Mouse (Mus musculus) heart, postnatal 0 days (tissue): ENCODE measurements around the gene Tmprss11e. TPM values are rescaled to one million over a fixed set of nuclear protein-coding genes. Genes with fewer than 3 reads are reported as not detected.

Experiments
- ATAC-seq: fragments of 200-750 bp; cut with Nextera tagmentation; 2 replicates; pipeline ENCODE4 v1.8.0; 2017; ENCODE audit warnings: low read depth, moderate number of reproducible peaks, moderate library complexity; ENCODE audit not compliant: insufficient read depth
- DNase-seq: peaks from one replicate; pipeline ENCODE4 v3.0.0-alpha.2; 2016; ENCODE audit warnings: low spot score
- H3K27ac ChIP-seq: fragments of 300-500 bp; sonication (generic); 2 replicates; pipeline ENCODE4 v1.5.1; 2014; ENCODE audit warnings: low read depth, mild to moderate bottlenecking
- H3K27me3 ChIP-seq: fragments of 300-500 bp; sonication (generic); 2 replicates; pipeline ENCODE4 v1.6.1; 2014; ENCODE audit warnings: low read length, mixed read lengths; ENCODE audit not compliant: control insufficient read depth, insufficient read depth
- H3K36me3 ChIP-seq: fragments of 300-500 bp; sonication (generic); replicated peaks from 2 replicates; pipeline ENCODE4 v1.6.1; 2014; ENCODE audit warnings: low read length, mixed read lengths; ENCODE audit not compliant: control insufficient read depth, insufficient read depth
- H3K4me1 ChIP-seq: fragments of 300-500 bp; sonication (generic); 2 replicates; pipeline ENCODE4 v1.6.1; 2014; ENCODE audit warnings: antibody characterized with exemption; ENCODE audit not compliant: control insufficient read depth, insufficient read depth
- H3K4me2 ChIP-seq: fragments of 300-500 bp; sonication (generic); 2 replicates; pipeline ENCODE4 v1.6.1; 2014; ENCODE audit warnings: low read depth, mild to moderate bottlenecking, low read length, moderate library complexity
- H3K4me3 ChIP-seq: fragments of 300-500 bp; sonication (generic); 2 replicates; pipeline ENCODE4 v1.5.1; 2014; ENCODE audit warnings: low read depth, low read length
- H3K9ac ChIP-seq: fragments of 300-500 bp; sonication (generic); replicated peaks from 2 replicates; pipeline ENCODE4 v1.6.1; 2014; ENCODE audit warnings: low read depth, low read length, mixed read lengths
- H3K9me3 ChIP-seq: fragments of 300-500 bp; sonication (generic); replicated peaks from 2 replicates; pipeline ENCODE4 v1.6.1; 2016; ENCODE audit warnings: low read length; ENCODE audit not compliant: control insufficient read depth
- CTCF ChIP-seq: IDR thresholded peaks from 2 replicates; pipeline ENCODE4 v1.5.1; 2016; ENCODE audit warnings: antibody characterized with exemption, control low read depth, low read depth
- EP300 ChIP-seq: IDR thresholded peaks from 2 replicates; pipeline ENCODE4 v1.6.1; 2016; ENCODE audit warnings: antibody characterized with exemption, low read depth
- WGBS: fragments of 180-500 bp; shearing (Covaris S2); extraction: QIAGEN DNeasy Blood & Tissue Kit; methylation state at CpG from one replicate; pipeline ENCODE4 v1.1.7; 2014; 5-methylcytosine and 5-hydroxymethylcytosine counted together
- polyA plus RNA-seq: library from polyadenylated mRNA; unstranded; fragments of >200 nt; fragmentation: Nextera tagmentation; extraction: Ambion mirVana; gene quantifications from 2 replicates; pipeline ENCODE4 v1.2.1, GENCODE M21; 2015
- total RNA-seq: library from RNA; depleted of rRNA; stranded (reverse); fragments of >200 nt; gene quantifications from 2 replicates; pipeline ENCODE4 v1.2.3, GENCODE M21; 2014; ENCODE audit warnings: low replicate concordance; rRNA removed

The Tmprss11e gene
- total and polyA plus RNA-seq, 2 experiments from 2014 or later, result 0.08 TPM; not detected in 1

GRCm38 (mm10) chr5:86722820-86723460 lies 22.7 kb downstream of the Tmprss11e start:
- 39% methylated on average over 2 of the region's 2 CpGs for WGBS
- Histone ChIP-seq H3K27me3 (no peaks in the 10 kb centered on the region), H3K4me1 (no peaks in the 10 kb centered on the region), H3K9ac (no peak overlapping the region), H3K27ac (no peak overlapping the region), H3K36me3 (no peaks in the 10 kb centered on the region), H3K4me3 (no peak overlapping the region), H3K4me2 (no peak overlapping the region), H3K9me3 (no peaks in the 10 kb centered on the region)
- ATAC-seq (no peak), DNase-seq (no peak)
- TF ChIP-seq CTCF (no peak), EP300 (no peak)

GRCm38 (mm10) chr5:86714967-86715366 lies 30.6 kb downstream of the Tmprss11e start:
- Histone ChIP-seq H3K27me3 (no peaks in the 10 kb centered on the region), H3K9ac (no peak overlapping the region), H3K4me3 (no peak overlapping the region), H3K9me3 (no peaks in the 10 kb centered on the region), H3K36me3 (no peaks in the 10 kb centered on the region), H3K4me1 (no peaks in the 10 kb centered on the region), H3K27ac (no peak overlapping the region), H3K4me2 (no peak overlapping the region)
- TF ChIP-seq CTCF (no peak), EP300 (no peak)
- no peak for ATAC-seq
- WGBS, result 71% methylated on average over 2 of the region's 2 CpGs
- no peak for DNase-seq

DNA sequence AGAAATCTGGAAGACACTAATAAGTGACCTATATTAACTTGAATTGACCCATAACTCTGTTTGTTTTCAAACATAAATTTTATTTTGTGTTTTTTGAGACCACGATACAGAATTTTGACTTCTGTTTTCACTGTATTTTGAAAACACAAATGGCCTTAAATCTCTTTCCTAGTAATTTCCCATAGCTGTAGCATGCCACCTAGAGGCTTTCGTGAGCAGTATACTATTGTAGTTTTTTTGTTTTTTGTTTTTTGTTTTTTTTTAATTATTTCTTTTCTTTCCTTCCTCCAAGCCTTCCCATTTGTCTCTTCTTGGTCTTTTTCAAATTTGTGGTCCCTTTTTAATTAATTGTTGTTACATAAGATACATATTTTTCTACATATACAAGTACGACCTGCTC lies 40.7 kb downstream of the Tmprss11e start:
- WGBS, result 60% methylated on average over 3 of the region's 3 CpGs
- Histone ChIP-seq H3K4me1 (no peaks in the 10 kb centered on the region), H3K36me3 (no peaks in the 10 kb centered on the region), H3K27ac (no peak overlapping the region), H3K27me3 (no peaks in the 10 kb centered on the region), H3K9ac (no peak overlapping the region), H3K9me3 (no peaks in the 10 kb centered on the region), H3K4me2 (no peak overlapping the region), H3K4me3 (no peak overlapping the region)
- ATAC-seq (no peak), DNase-seq (no peak)
- TF ChIP-seq CTCF (no peak), EP300 (no peak)

DNA sequence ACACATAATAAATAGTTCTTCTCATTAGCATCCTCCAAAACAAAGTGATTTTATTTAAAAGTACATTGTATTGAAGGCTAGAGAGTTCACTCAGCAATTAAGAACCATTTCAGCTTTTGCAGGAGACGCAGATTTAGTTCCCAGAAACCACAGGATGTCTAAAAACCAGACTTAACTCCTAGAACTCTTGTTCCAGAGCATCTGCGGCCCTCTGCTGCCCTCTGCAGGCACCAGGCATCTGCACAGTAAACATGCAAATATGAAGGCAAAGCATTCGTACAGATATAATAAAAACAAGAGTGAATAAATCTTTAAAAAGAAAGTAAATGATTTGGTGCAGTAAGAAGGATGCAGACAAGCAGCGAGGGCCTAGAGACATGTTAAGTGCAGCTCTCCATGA lies 60.9 kb downstream of the Tmprss11e start:
- ATAC-seq, result no peak
- no peak for DNase-seq
- no peak overlapping the region for H3K27ac ChIP-seq
- TF ChIP-seq EP300 (no peak), CTCF (peak; percentile 58)
- H3K4me3 ChIP-seq, result no peak overlapping the region
- no peaks in the 10 kb centered on the region for H3K36me3 ChIP-seq
- no peaks in the 10 kb centered on the region for H3K4me1 ChIP-seq
- no peaks in the 10 kb centered on the region for H3K9me3 ChIP-seq
- no peak overlapping the region for H3K9ac ChIP-seq
- H3K4me2 ChIP-seq, result no peak overlapping the region
- no peaks in the 10 kb centered on the region for H3K27me3 ChIP-seq
- 52% methylated on average over 4 of the region's 4 CpGs for WGBS

DNA sequence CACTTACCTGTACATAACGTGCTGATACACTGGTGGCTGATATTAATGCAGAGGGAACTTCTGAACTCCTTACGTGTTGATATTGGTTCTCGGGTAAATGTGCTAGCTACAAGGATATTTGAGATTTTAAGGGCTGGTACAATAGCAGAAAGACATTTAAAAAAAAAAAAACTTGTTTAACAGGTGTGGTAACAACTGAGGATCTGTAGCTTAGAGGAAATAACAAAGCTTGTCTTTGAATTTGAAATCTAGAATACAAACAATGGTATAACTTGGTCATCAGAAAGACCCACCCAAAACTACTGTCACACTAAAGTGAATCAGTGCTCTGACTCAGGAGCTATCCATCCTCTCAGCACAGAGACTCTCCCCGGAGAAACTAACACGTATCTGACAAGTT lies 69.4 kb downstream of the Tmprss11e start, which contains the start of gene Tmprss11b:
Gene Tmprss11b, minus strand, starts transcription at position 101 of the 400 bp plus-strand sequence.
- no peaks in the 10 kb centered on the region for H3K27me3 ChIP-seq
- ATAC-seq (no peak), DNase-seq (no peak)
- no peak within 1 kb of the TSS for H3K27ac ChIP-seq
- no peaks in the 10 kb centered on the region for H3K9me3 ChIP-seq
- H3K36me3 ChIP-seq, result no peaks in the 10 kb centered on the region
- no peak within 1 kb of the TSS for H3K4me2 ChIP-seq
- 68% methylated on average over 5 of the region's 5 CpGs for WGBS
- no peak for TF ChIP-seq CTCF
- no peak for TF ChIP-seq EP300
- H3K4me1 ChIP-seq, result no peaks in the 10 kb centered on the region
- H3K4me3 ChIP-seq, result no peak within 1 kb of the TSS
- H3K9ac ChIP-seq, result no peak within 1 kb of the TSS

Other genes starting within 250 kb of the Tmprss11e start
- not detected in 2 replicates for gene Tmprss11g, start 227.2 kb downstream of the Tmprss11e start, total RNA-seq
- not detected in 2 replicates for gene Tmprss11g, start 227.2 kb downstream of the Tmprss11e start, polyA plus RNA-seq
- not detected in 2 replicates for gene Tmprss11f, start 113.4 kb downstream of the Tmprss11e start, total RNA-seq
- gene Tmprss11f, start 113.4 kb downstream of the Tmprss11e start, polyA plus RNA-seq, result not detected in 2 replicates
- gene Tmprss11b, start 69.5 kb downstream of the Tmprss11e start, total RNA-seq, result not detected in 2 replicates
- gene Tmprss11b, start 69.5 kb downstream of the Tmprss11e start, polyA plus RNA-seq, result not detected in 2 replicates
- 20.0 and 56.7 TPM in 2 replicates for gene Ythdc1, start 58.4 kb upstream of the Tmprss11e start, total RNA-seq
- 16.9 and 18.7 TPM in 2 replicates for gene Ythdc1, start 58.4 kb upstream of the Tmprss11e start, polyA plus RNA-seq
- gene Ugt2b34, start 161.1 kb upstream of the Tmprss11e start, total RNA-seq, result 0.23 TPM in 1 of 2 replicates, not detected in the other
- not detected in 2 replicates for gene Ugt2b34, start 161.1 kb upstream of the Tmprss11e start, polyA plus RNA-seq
- not detected in 2 replicates for gene Ugt2b1, start 180.7 kb upstream of the Tmprss11e start, total RNA-seq
- not detected in 2 replicates for gene Ugt2b1, start 180.7 kb upstream of the Tmprss11e start, polyA plus RNA-seq